Mouse (Mus musculus) kidney, postnatal 25 days (tissue): ENCODE results near the gene Il17ra.

Experiments
- DNase-seq, 2 experiments: peaks; one replicate each; pipeline ENCODE4 v3.0.0; 2021; ENCODE audit warnings: mixed read lengths in 2 of 2

Gene Il17ra

DNA sequence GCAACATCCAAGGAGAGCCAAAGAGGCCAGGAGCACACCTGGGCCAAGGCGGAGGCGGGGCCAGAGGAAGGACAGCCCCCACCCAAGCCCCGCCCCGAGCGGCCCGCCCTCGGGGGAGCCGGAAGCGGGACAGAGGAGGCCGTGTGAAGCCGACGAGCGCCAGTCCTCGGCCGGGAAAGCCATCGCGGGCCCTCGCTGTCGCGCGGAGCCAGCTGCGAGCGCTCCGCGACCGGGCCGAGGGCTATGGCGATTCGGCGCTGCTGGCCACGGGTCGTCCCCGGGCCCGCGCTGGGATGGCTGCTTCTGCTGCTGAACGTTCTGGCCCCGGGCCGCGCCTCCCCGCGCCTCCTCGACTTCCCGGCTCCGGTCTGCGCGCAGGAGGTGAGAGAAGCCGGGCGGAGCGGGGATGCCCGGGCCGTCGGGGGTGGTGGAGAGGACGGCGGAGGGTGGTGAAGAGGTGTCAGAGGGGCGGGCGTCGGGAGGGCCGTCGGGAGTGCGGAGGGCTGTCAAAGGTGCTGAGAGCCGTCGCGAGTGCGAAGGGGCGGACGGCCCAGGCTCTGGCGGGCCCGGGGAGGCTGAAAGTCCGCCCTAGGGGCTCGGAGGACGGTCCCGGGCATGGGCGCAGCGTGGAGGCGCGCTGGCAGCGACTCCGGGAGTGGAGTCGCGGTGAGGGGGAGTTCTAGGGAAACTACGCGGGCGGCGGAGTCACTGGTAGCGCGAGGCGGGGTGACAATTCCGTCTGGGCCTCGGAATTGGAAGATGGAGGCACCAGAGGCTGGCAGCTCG, at the start of gene Il17ra:
Gene Il17ra (plus strand): TSS at position 162 of the 786 bp plus-strand sequence.
- peak; percentile 82 to 92 for DNase-seq

DNA sequence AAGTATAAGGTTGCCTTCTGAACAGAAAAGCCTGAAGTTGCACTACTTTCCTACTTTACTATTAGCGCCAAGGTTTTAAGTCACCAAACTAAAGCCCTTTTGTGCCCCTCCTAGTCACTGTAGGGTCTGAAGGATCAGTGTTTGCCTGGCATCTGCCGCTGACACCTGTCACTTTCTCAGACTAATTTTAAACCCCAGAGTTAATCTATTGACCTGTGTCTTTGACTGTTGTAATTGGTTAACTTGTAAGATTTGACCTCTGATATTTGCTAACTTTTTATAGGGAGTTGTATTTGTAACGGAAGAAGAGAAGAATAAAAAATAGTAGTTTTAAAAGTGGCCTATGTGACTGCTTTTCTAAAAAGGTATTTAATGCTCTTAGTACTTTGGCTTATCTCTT, 24.9 kb upstream of the Il17ra start:
- DNase-seq: no peak

DNA sequence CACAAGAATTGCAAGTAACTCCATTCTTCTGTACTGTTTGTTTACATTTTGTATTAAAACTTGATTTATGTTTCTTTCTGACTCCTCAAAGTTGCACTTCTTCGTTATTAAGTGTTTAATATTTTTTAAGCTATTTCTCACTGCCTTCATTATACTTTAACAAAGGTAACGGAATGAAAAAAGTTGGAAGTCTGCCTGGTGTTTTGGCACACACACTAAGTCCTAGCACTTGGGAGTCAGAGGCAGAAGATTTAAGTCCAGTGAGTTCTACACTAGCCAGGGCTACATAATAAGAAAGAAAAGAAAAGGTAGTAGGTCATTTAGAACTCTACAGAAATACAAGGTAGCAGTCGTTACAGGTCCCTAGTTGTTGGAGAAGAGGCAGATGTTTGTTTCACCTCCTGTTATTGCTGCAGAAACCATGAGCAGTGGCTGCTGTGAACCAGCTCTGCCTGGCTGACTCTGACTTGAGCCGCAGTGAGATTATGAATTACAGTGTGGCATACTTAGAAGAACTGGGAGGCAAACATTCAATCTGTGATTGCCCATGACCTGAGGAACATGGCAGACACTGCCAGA, 20.8 kb upstream of the Il17ra start:
- DNase-seq: peak in 1 of 2 experiments; percentile 68

DNA sequence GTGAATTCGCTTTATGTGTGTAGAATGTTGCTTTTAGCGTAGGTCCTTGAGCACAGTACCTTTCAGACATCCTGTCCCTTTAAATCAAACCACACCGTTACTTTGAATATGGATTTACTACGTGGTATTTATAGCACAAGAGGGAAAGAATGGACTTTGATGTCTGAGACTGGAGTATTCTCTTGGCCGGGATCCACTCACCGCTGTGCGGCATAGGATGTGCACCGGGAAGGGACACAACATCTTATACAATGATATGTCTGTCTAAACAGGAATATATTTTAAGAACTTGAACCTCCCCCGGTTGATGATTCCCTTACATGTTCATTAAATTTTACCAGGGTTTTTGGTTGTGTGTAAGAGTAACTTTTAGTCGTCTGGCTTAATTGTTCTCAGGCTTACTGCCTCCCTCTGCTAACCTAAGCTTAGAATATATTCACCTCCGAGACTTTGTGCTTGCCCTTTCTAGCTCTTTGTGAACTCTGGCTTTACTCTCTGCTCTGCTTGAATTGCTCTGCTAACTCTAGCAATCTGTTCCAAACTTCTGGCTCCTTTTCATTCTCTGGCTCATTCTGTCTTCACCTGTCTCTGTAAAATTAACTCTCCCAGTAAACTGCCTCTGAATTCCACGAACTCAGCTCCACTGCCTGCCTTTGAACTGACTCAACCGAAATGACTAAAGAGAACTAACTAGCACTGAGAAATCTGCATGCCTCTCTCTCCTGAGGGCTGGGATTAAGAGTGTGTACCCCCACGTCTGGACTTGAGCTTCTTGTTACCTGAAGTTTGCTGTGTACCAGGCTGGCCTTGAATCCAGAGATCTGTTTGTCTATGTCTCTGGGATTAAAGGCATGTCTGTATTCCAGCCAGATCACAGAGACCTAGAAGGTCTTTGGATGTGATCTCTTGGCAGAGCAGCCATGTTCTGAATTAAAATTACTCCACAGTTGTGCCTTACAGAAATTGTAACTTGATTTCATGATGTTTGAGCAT, 19.4 kb upstream of the Il17ra start:
- peak; percentile 19 to 62 for DNase-seq

DNA sequence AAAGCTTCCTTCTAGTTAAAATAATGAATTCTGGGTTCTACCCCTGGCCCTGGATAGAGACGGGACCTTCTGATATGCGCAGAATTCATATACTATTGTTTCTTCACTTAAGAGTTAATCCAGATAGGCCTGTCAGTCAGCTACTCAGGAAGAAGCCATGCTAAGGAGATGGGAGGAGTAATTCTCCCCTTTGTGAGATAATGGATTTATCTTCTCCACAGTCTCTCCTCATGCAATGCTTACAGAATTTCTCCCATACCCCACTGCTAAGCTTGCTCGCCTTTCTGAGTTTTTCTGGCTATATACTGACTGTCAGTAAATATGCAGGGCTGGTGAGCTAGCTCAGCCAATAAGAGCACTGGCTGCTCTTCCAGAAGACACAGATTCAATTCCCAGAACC, 12.8 kb upstream of the Il17ra start:
- DNase-seq: no peak

DNA sequence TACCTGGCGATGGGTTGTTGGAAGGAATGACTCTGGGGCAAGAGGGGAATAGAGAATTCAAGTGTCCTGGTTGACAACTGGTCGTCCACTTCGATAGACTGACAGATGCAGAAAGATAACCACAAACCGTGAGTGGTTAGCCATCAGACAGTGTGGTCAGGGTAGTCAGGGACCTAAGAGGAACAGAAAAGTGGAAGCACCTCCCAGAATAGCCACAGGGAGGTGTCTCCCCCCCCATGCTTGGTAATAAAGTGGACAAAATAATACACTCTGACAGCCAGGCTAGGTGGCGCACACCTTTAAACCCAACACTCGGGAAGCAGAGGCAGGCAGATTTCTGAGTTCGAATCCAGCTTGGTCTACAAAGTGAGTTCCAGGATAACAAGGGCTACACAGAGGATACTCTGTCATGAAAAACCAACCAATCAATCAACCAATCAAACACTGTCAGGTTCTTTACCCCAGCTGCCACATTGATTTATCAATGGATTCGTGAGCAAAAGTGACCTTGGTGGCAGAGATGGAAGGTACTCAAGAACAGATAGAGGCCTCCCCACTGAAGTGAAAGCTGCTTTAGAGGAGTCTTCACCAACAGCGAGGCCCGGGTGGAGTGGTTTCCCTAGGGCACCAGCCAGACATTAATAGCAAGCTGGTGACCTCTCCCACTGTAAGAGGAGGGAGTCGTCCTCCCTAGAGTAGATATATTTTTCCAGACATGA, 10.5 kb upstream of the Il17ra start:
- no peak for DNase-seq

DNA sequence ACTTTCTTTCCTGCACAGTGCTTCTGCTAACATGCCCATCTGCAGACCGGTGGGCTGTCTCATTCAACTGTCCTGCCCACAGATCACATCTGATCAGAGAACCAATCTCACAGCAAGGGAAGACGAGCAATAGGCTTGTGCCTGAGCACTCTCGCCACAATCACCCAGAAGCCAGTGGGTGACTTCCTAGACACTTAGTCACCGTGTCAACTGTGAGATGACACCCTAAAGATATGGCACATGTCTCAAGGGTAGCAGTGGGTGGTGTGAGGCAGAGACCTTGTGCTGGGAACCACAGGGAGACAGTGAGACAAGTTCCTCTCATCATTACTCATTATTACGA, 10.0 kb upstream of the Il17ra start:
- no peak for DNase-seq

DNA sequence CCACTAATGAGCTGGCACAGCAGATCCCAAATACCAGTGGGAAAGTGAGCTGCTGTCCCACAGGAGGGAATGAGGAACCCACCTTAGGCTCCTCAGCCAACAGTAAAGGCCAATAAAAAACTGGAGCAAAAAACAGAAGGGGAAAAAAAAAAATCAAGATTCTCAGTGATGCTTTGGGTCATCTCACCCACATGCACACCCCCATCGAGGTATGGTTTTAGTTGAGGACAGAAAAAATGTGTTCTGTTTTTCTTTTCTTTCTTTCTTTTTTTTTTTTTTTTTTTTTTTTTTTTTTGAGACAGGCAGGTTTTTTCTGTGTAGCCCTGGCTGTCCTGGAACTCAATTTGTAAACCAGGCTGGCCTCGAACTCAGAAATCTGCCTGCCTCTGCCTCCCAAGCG, 9.5 kb upstream of the Il17ra start:
- no peak for DNase-seq

DNA sequence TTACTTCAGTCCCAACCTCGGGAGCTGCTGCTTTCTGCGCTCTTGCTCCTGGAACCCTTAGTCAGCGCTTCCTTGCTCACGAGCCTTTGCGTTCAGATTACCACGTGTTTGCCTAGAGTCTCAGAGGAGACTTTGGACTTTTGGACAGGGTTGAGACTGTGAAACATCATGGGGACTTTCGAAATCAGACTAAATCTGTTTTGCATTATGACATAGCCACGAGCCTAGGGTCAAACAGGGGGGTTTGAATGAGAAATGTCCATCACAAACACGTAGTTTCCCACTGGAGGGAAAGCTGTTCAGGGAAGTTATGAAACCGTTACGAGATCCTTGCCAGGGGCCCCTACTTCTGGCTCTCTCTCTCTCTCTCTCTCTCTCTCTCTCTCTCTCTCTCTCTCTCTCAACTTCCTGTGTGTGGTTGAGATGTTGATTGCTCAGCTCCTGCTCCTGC, 8.4 kb upstream of the Il17ra start:
- DNase-seq: peak; percentile 73 to 88

DNA sequence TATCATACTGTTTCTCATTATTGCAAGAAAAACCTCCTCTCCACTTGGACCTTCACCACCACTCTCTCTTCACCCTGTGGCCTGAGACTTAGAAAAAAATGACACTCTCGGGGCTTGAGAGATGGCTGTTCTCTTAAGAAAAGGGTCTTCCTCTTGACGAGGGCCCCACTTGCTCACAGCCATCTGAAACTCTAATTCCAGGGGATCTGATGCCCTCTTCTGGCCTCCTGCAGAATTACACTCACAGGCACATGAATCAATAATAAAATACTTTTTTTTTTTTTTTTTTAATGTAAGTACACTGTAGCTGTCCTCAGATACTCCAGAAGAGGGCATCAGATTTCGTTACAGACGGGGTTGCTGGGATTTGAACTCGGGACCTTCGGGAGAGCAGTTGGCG, 6.0 kb upstream of the Il17ra start:
- DNase-seq: peak in 1 of 2 experiments; percentile 60

DNA sequence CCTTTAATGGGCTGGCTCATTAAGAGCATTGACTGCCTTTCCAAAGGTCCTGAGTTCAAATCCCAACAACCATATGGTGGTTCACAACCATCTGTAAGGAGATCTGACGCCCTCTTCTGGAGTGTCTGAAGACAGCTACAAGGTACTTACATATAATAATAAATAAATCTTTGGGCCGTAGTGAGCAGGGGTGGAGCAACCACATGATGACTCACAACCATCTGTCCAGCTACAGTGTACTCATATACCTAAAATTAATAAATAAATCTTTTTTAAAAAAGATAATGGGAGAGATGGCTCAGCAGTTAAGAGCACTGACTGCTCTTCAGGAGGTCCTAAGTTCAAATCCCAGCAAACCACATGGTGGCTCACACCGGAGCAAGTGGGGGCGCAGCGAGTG, 5.3 kb upstream of the Il17ra start:
- DNase-seq: no peak

DNA sequence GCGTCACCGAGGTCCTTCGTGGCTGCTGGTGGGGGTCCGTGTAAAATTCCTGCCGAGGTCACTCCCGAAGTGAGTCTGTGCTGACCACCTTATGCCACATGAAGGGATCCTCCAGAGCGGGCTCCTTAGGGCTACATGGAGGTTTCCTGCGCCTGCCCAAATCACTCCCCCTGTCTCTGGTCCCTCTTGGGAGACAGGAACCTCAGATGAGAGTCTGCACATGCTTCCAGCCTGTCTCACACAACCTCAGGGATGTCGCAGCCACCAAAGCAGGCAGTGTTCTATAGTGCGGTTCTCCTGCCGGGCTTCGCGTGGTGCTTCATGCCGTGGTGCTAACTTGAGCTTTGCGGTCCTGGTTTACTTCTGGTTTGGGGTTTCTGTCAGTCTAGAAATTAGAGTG, 1.8 kb upstream of the Il17ra start:
- no peak for DNase-seq

DNA sequence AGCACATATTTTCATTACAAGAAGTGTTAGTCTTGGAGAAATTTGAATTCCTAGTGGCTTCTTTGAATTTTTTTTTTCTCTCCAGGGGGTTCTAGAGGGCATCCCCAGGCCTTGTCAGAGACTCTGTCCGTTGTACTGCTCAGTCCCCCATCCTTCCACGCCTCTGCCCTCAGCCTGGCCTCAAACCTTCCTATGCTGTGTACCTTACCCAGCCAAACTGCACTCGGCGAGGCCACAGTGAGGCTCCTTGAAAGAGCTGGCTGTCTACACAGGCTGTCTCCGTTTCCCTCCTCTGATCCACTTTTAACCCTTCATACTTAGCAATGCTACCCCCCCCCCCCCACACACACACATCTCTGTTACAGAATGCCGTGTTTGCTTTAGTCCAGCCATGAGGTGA, 796 bp upstream of the Il17ra start:
- no peak for DNase-seq

DNA sequence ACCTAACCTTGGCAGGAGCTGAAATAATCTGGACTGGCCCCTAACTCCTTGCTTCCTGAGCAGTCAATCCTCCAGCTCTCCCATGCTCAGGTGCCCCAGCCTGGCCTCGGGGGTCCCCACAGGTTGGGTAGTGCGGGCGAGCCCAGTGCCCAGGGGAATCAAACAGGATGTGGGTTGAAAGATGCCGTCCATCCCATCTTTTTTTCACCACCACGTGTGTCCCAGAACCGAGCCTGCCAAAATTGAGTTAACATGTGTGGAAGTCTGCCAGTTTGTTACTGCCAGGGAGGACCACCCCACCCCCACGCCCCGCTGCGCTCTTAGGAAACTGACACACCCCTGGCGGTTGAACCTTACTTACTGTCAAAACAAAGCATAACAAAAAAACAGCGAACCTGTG, 837 bp downstream of the Il17ra start:
- DNase-seq: peak; percentile 55 to 67

DNA sequence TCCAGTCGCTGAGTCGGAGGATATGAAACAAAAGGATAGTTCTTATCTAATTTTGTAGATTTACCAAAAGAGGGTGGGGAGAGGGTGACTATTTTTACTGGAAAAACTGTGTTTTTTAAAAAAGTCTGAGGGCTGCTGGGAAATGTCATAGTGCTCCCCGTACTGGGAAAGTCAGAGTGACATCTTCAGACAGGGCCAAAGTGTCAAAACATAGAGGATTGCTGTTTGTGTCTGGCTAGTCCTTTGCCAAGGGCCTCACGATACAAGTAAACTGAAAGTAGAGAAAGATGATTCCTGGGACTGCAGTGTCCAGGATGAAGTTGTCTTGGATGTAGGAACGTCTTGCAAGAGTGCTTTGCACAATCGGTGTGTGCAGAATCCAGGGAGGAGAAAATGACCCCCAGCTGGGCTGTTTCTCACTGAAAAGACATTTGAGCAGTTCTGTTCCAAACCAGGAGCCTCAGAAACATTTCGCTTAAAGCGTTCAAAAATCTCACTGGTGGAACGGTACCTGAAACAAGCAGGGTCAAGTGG, 1.4 kb downstream of the Il17ra start:
- no peak for DNase-seq

DNA sequence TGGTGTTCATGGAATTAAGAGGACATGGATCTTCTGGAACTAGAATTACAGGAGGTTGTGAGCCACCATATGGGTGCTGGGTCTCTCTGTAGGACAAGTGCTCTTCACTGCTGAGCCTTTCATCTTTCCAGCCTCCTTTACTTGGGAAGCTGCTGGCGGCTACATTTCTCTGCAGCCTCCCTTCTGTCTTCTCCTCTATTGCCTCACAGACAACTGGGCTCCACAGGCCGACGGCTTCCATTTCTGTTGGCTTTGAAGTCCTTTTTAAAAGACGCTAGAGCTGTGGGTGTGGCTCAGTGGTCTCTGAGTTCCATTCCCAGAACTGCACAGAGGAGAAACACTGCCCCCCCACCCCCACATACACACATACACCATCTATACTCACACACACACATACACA, 2.3 kb downstream of the Il17ra start:
- DNase-seq: no peak

DNA sequence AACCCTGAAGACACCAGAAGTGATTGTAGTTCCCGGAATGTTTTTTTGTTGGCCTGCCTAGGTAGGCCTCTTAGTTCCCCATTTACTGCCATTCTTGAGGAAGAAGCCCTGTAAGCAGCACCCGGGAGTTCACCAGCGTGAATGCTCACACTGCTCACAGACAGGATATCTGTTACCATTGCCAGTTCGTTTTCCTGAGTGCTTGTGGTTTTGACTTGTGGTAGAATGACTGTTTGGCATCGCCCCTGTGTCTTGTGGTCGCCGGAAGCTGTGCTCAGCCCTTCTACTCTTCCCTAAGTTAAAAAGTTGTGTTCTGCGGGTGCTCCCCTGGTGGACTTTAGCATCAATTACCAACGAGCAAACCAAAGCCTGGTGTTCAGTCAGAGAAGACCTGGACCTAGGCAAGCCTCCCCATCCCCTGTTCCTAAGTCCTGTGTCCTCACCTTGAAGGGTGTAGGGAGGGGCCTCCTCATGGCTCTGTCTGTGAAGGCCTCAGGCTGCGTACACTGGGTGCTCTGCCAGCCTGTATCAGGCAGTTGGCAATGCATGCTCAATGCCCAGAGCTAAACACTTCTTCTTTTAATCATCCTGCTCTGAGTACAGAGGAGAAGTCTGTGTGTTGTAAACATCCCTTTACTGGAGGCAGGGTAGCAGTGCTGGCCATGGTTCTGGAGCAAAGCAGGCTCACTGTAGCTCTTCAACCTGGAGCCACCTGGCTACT, 3.7 kb downstream of the Il17ra start:
- DNase-seq: peak; percentile 45 to 83

DNA sequence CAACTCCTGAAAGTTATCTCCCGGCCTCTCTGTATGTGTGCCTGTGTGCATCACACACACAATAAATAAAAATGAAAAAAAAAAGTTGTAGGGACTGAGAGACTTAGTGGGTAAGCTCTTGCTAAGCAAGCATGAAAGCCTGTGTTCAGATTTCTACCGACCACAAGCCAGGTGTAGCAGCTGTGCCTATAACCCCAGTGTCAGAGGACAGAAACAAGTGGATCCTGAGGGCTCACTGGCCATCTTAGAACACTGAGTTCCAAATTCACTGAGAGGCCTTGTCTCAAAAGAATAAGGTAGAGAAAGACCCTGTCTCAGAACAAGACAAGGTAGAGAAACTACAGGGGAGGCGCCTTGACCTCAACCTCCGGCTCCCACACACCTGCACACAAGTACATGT, 5.2 kb downstream of the Il17ra start:
- DNase-seq: no peak

DNA sequence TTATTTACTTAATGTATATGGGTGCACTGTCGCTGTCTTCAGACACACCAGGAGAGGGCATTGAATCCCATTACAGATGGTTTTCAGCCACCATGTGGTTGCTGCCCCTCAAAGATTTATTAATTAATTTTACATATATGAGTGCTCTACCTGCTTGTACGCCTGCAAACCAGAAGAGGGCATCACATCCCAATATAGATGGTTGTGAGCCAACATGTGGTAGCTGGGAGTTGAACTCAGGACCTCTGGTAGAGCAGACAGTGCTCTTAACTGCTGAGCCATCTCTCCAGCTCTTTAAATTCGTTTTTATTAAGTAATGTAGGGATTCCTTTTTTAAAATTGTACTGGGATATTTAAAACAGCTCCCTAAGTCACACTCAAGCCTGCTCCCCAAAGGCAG, 6.2 kb downstream of the Il17ra start:
- no peak for DNase-seq

DNA sequence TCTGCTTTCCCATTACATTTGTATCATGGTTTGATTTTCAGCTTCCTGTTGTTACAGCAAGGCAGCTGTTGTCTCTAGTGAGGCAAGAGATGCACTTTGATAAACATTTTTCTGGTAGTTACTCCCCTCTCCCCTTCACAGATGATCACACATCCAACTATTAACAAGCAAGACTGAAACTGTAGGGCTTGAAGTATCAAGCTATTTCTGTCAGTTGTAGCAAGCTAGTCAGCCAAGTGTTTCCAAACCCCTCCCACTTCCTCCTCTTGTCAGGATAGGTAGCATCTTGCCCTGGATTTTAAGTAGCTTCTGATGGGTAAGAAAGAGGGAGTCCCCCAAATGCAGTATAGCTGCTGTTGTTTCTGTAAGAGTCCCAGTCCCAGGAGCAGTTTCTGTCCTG, 6.7 kb downstream of the Il17ra start:
- no peak for DNase-seq

DNA sequence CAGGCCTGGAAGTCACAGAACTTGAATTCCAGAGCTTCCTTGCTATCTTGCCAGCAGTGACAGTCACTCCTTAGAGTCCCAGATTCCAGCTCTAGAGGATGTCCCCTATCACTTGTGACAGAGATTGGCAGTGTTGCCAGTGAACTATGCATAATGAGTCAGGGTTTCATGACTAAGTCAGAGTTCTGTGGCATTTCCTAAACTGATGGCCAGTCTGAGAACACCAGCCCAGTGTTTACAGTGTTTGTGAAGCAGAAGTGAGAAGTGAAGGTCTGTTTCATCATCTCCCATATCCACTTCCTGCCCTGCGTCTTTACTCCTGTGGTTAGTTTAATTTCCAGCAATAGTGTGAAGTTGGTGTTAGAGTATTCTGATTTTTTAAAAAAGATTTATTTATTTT, 7.6 kb downstream of the Il17ra start:
- DNase-seq: no peak

DNA sequence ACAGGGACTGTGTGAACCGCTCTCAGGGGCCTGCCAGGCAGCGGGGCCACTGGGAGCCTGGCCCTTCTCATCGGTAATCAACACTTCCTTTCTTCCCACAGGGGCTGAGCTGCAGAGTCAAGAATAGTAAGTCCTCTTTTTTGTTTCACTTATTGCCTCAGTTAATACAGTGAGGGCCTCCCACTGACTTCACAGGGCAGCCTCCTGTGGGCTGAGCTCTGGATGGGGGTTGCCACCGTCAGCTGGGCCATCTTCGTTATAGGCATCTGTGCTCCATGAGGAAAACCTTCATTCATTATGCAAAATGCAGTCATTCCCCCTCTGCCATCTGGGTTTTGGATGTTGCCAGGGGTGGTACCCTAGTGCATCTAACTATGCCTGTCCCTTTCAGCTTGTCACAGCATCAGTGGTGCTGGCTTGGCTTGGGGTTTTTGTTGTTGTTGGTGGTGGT, 9.0 kb downstream of the Il17ra start:
- DNase-seq: no peak
